Comparison of ENCODE assay signal across 11 mouse cellular contexts in genomic region chr16:30499126-30499857, GRCm38 (mm10). TPM values are rescaled to one million over a fixed set of nuclear protein-coding genes. Genes with fewer than 3 reads are reported as not detected.
A peak's percentile ranks its signal among the peaks of the same experiment; 100 is the strongest.
DNase-seq lines count a peak whose midpoint lies in the region; ATAC-seq and TF ChIP-seq lines count a peak whose summit lies in the region.
"Had no signal": no experiment of that assay in that cellular context is flagged by ENCODE, and none has a peak within 500 bp of the region (broad histone marks: within the 10 kb centered on the region; RNA-seq: fewer than 3 reads in every experiment).

No protein-coding gene starts in this region.

- H3K4me1 ChIP-seq in kidney, postnatal 0 days (replicated peaks; ENCODE audit: insufficient read depth, low read length), result peaks cover 10% of the 10 kb centered on the region; the same call in 1 of the 2 replicates
- H3K4me1 ChIP-seq in kidney, adult 2 months (ENCODE audit: control insufficient read depth, insufficient read depth, low read length), result peaks cover 3% of the 10 kb centered on the region; the same call in 1 of the 2 replicates
- peaks cover 6% of the 10 kb centered on the region; the same call in 1 of the 2 replicates for H3K4me1 ChIP-seq in embryonic facial prominence, embryonic 13.5 days
- peaks cover 22% of the 10 kb centered on the region for H3K4me1 ChIP-seq in lung, embryonic 16.5 days (replicated peaks; ENCODE audit: control insufficient read depth, insufficient read depth, low read length)

- no peaks in the 10 kb centered on the region for H3K9me3 ChIP-seq in kidney, postnatal 0 days (replicated peaks; ENCODE audit: low read length)
- H3K9me3 ChIP-seq in embryonic facial prominence, embryonic 13.5 days, result no peaks in the 10 kb centered on the region
- H3K9me3 ChIP-seq in lung, embryonic 16.5 days (ENCODE audit: control insufficient read depth, low read length), result no peaks in the 10 kb centered on the region

- H3K4me2 ChIP-seq in kidney, postnatal 0 days (ENCODE audit: low read length), result peak overlapping the region; percentile 15; the same call in 1 of the 2 replicates
- peak overlapping the region; percentile 12; the same call in 1 of the 2 replicates for H3K4me2 ChIP-seq in embryonic facial prominence, embryonic 13.5 days
- peak overlapping the region; percentile 13; the same call in 1 of the 2 replicates for H3K4me2 ChIP-seq in lung, embryonic 16.5 days (ENCODE audit: low read depth, low read length)

- H3K27me3 ChIP-seq in kidney, postnatal 0 days (ENCODE audit: insufficient read depth, low read length), result no peaks in the 10 kb centered on the region
- H3K27me3 ChIP-seq in kidney, adult 2 months (replicated peaks; ENCODE audit: control insufficient read depth, insufficient read depth, low read length), result no peaks in the 10 kb centered on the region
- no peaks in the 10 kb centered on the region for H3K27me3 ChIP-seq in embryonic facial prominence, embryonic 13.5 days
- peaks cover 6% of the 10 kb centered on the region for H3K27me3 ChIP-seq in lung, embryonic 16.5 days (ENCODE audit: control insufficient read depth, insufficient read depth, low read depth, low read length)

- H3K9ac ChIP-seq in kidney, postnatal 0 days (ENCODE audit: low read depth, low read length), result no peak overlapping the region
- H3K9ac ChIP-seq in embryonic facial prominence, embryonic 13.5 days, result peak overlapping the region; percentile 44; the same call in 1 of the 2 replicates
- H3K9ac ChIP-seq in lung, embryonic 16.5 days (ENCODE audit: low read length), result no peak overlapping the region

- no peak for ATAC-seq in kidney, postnatal 0 days (replicated peaks; ENCODE audit: low FRiP score, low read depth)
- no peak for ATAC-seq in embryonic facial prominence, embryonic 13.5 days (ENCODE audit: insufficient number of reproducible peaks, insufficient read depth, low FRiP score, low TSS enrichment, low read depth)
- ATAC-seq in lung, embryonic 16.5 days (ENCODE audit: low read depth), result no peak

- DNase-seq in kidney, postnatal 0 days (ENCODE audit: low spot score), result peak; percentile 71
- DNase-seq in kidney, adult 2 months, result no peak
- DNase-seq in R1 (ENCODE audit: low read depth, low spot score), result peak; percentile 30
- no peak for DNase-seq in spleen, postnatal 10 days (ENCODE audit: low spot score in 2 of 2)
- no peak for DNase-seq in spleen, postnatal 4 days (ENCODE audit: low spot score in 2 of 2)
- no peak for DNase-seq in kidney, adult 18-20 months
- DNase-seq: cerebellum, adult 11-12 months; gastrocnemius, postnatal 10 days had no signal

- H3K27ac ChIP-seq in kidney, postnatal 0 days, result peak overlapping the region; percentile 54; the same call in 1 of the 2 replicates
- no peak overlapping the region for H3K27ac ChIP-seq in kidney, adult 2 months (ENCODE audit: insufficient read depth, low read depth, low read length)
- H3K27ac ChIP-seq in embryonic facial prominence, embryonic 13.5 days, result no peak overlapping the region
- H3K27ac ChIP-seq in lung, embryonic 16.5 days (ENCODE audit: low read length), result no peak overlapping the region; the same call in 1 of the 2 replicates
- H3K27ac ChIP-seq: left cerebral cortex, adult 2 months had no signal

- no peak for TF ChIP-seq POLR2A in kidney, adult 2 months (IDR thresholded peaks at IDR 0.05; ENCODE audit: low read depth, low read length)

- no peak for TF ChIP-seq CTCF in kidney, postnatal 0 days (IDR thresholded peaks at IDR 0.05; ENCODE audit: low read depth)
- no peak for TF ChIP-seq CTCF in kidney, adult 2 months (conservative IDR thresholded peaks at IDR 0.05; ENCODE audit: insufficient read depth, insufficient read length, low read depth, low read length)

- 20% methylated on average over 16 of the region's 16 CpGs for WGBS in kidney, postnatal 0 days
- 53% methylated on average over 16 of the region's 16 CpGs for WGBS in kidney, adult 2 months
- WGBS in embryonic facial prominence, embryonic 13.5 days, result 18% methylated on average over 16 of the region's 16 CpGs
- 12% methylated on average over 16 of the region's 16 CpGs for WGBS in lung, embryonic 16.5 days

- no peak overlapping the region for H3K4me3 ChIP-seq in kidney, postnatal 0 days (replicated peaks; ENCODE audit: low read depth, low read length)
- no peak overlapping the region for H3K4me3 ChIP-seq in kidney, adult 2 months (ENCODE audit: insufficient read depth, low read depth, low read length)
- no peak overlapping the region for H3K4me3 ChIP-seq in embryonic facial prominence, embryonic 13.5 days
- no peak overlapping the region for H3K4me3 ChIP-seq in lung, embryonic 16.5 days (ENCODE audit: low read length)
- H3K4me3 ChIP-seq: left cerebral cortex, adult 2 months had no signal

- H3K36me3 ChIP-seq in kidney, postnatal 0 days (ENCODE audit: insufficient read depth, low read length), result no peaks in the 10 kb centered on the region
- H3K36me3 ChIP-seq in kidney, adult 2 months (ENCODE audit: control insufficient read depth, insufficient read depth, low read length), result no peaks in the 10 kb centered on the region
- H3K36me3 ChIP-seq in embryonic facial prominence, embryonic 13.5 days, result no peaks in the 10 kb centered on the region
- no peaks in the 10 kb centered on the region for H3K36me3 ChIP-seq in lung, embryonic 16.5 days (ENCODE audit: control insufficient read depth, insufficient read depth, low read length)

RNA-seq across cellular contexts. Expression of gene Tmem44, which starts 51.4 kb away (rescaled TPM):
- 13.4 and 13.8 TPM in 2 replicates for polyA plus RNA-seq in kidney, postnatal 0 days (2015; fragmentation: Nextera tagmentation; extraction: Ambion mirVana)
- polyA plus RNA-seq in kidney, adult 2 months (2012; rRNA removed), result 6.7 and 9.4 TPM in 2 replicates
- 32.5 and 32.7 TPM in 2 replicates for polyA plus RNA-seq in embryonic facial prominence, embryonic 13.5 days (2015; fragmentation: Nextera tagmentation; extraction: Ambion mirVana)
- polyA plus RNA-seq in lung, embryonic 16.5 days (2015; fragmentation: Nextera tagmentation; extraction: Ambion mirVana), result 23.5 and 23.8 TPM in 2 replicates

Comparison
In these comparisons a context has a peak if more than half of its experiments do, and no peak if none do; other contexts are left out.
1. DNase-seq: peak in kidney, postnatal 0 days (single experiment) and R1 (single experiment); none in kidney, adult 2 months (single experiment), spleen, postnatal 10 days (0 of 2), spleen, postnatal 4 days (0 of 2) and kidney, adult 18-20 months (single experiment).
2. Peak in every context shown above with its lines, with median percentiles within 50 percentile points of each other: H3K4me2 ChIP-seq.